Mouse (Mus musculus) brain, adult 2 months (tissue): ENCODE data around the gene Gp1bb.

Experiments
- DNase-seq: peaks from one replicate; pipeline ENCODE4 v3.0.0; 2011; ENCODE audit warnings: low read depth, low spot score

Gene Gp1bb

GRCm38 (mm10) chr16:18581050-18581622, 41.1 kb downstream of the Gp1bb start:
- no peak for DNase-seq

DNA sequence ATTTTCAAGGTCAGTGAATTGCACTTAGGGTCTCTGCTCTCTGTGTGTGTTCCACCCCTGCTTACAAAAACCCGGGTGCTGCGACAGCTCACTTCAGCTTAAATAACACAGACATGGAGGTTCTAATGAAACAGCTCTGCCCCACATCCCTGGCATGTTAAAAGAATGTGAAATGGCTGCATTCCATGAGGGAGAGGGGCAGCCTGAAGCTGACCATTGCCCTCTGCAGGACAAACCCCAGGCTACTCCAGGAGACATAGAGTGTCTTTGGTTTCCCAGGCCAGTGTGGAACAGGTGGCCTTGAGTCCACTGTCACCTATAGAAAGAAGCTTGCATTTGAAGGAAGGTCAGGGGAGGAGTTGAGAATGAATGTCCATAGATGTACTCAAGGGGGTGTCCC, 41.8 kb downstream of the Gp1bb start:
- no peak for DNase-seq

GRCm38 (mm10) chr16:18577599-18578160, 44.5 kb downstream of the Gp1bb start:
- peak; percentile 27 for DNase-seq

DNA sequence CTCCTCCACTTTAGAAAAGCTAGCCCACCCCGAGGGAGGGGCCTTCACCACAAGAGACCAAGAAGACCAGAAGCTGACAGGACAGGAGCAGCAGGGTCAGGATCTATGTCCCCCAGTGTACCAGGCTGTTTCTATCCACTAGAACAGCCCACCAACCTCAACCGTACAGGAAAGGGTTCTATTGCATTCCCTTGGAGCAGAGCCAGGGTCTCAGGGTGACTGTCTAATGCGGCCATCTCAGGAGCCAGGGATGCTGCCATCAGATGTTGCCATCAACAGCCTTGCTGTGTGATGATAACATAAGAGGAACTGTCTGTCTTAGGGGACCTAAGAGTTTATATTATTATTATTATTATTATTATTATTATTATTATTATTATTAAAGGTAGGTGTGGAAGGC, 45.1 kb downstream of the Gp1bb start:
- no peak for DNase-seq

DNA sequence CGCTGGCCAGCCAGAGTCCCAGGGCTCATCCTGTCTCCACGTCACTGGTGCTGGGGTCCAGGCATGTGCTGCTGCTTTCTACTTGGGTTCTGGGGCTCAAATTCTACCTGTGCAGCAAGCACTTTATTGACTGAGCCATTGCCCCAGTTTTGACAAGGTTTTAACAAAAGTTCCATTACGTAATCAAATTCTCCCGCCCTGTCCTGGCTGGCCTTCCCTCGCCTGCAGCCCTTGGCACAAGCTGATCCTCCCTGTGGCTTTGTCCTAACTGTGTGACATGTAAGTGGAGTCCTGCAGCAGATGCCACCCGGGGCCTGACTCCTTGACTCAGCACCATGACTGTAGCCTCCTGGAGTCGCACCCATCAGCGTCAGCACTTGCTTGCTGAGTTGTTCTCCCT, 48.0 kb downstream of the Gp1bb start:
- no peak for DNase-seq
